ENCODE assay signal across 12 mouse cellular contexts in genomic region chr14:120287987-120288275, GRCm38 (mm10). TPM values are rescaled to one million over a fixed set of nuclear protein-coding genes. Genes with fewer than 3 reads are reported as not detected.
DNase-seq lines count a peak whose midpoint lies in the region; ATAC-seq and TF ChIP-seq lines count a peak whose summit lies in the region.
"Had no signal": no experiment of that assay in that cellular context is flagged by ENCODE, and none has a peak within 500 bp of the region (broad histone marks: within the 10 kb centered on the region; RNA-seq: fewer than 3 reads in every experiment).

No protein-coding gene starts in this region.

- H3K4me1 ChIP-seq in heart, embryonic 11.5 days (ENCODE audit: control insufficient read depth, insufficient read depth, low read length), result peaks cover 82% of the 10 kb centered on the region
- peaks cover 46% of the 10 kb centered on the region for H3K4me1 ChIP-seq in kidney, postnatal 0 days (replicated peaks; ENCODE audit: insufficient read depth, low read length)
- peaks cover 71% of the 10 kb centered on the region for H3K4me1 ChIP-seq in limb, embryonic 10.5 days

- H3K9me3 ChIP-seq in heart, embryonic 11.5 days (replicated peaks; ENCODE audit: control insufficient read depth, low read length), result no peaks in the 10 kb centered on the region
- H3K9me3 ChIP-seq in kidney, postnatal 0 days (replicated peaks; ENCODE audit: low read length), result no peaks in the 10 kb centered on the region
- H3K9me3 ChIP-seq in limb, embryonic 10.5 days (replicated peaks), result no peaks in the 10 kb centered on the region

- no peak for TF ChIP-seq CTCF in kidney, postnatal 0 days (IDR thresholded peaks at IDR 0.05; ENCODE audit: low read depth)

- ATAC-seq in heart, embryonic 11.5 days (replicated peaks; ENCODE audit: insufficient number of reproducible peaks, low FRiP score, low TSS enrichment), result no peak
- ATAC-seq in kidney, postnatal 0 days (replicated peaks; ENCODE audit: low FRiP score, low read depth), result no peak

- no peaks in the 10 kb centered on the region; the same call in 1 of the 2 replicates for H3K36me3 ChIP-seq in heart, embryonic 11.5 days (ENCODE audit: control insufficient read depth, insufficient read depth, low read length)
- H3K36me3 ChIP-seq in kidney, postnatal 0 days (ENCODE audit: insufficient read depth, low read length), result peaks cover 6% of the 10 kb centered on the region; the same call in 1 of the 2 replicates
- H3K36me3 ChIP-seq in limb, embryonic 10.5 days, result peaks cover 28% of the 10 kb centered on the region; the same call in 1 of the 2 replicates

- H3K4me3 ChIP-seq in heart, embryonic 11.5 days (ENCODE audit: low read depth, low read length), result no peak overlapping the region
- no peak overlapping the region for H3K4me3 ChIP-seq in kidney, postnatal 0 days (replicated peaks; ENCODE audit: low read depth, low read length)
- peak overlapping the region; percentile 31; the same call in 1 of the 2 replicates for H3K4me3 ChIP-seq in limb, embryonic 10.5 days

- H3K27ac ChIP-seq in heart, embryonic 11.5 days (ENCODE audit: low read depth, low read length), result peak overlapping the region; percentile 62
- H3K27ac ChIP-seq in kidney, postnatal 0 days, result peak overlapping the region; percentile 47; the same call in 1 of the 2 replicates
- peak overlapping the region; percentile 81 for H3K27ac ChIP-seq in limb, embryonic 10.5 days
- H3K27ac ChIP-seq: liver, embryonic 14.5 days had no signal

- DNase-seq in heart, adult 8-10 months (ENCODE audit: low spot score), result no peak
- no peak for DNase-seq in kidney, postnatal 0 days (ENCODE audit: low spot score)
- no peak for DNase-seq in kidney, postnatal 10 days
- DNase-seq in ZHBTc4 (ENCODE audit: low read depth, low spot score), result peak; percentile 32
- DNase-seq in limb, embryonic 10.5 days (ENCODE audit: low spot score), result no peak
- DNase-seq in B cell, adult 2 months, result no peak
- DNase-seq in right cerebral cortex, postnatal 36 days (ENCODE audit: low spot score in 2 of 2), result no peak
- DNase-seq: gastrocnemius, postnatal 14 days; midbrain, embryonic 14.5 days; thymus, postnatal 14 days had no signal

- peak overlapping the region; percentile 16; the same call in 1 of the 2 replicates for H3K4me2 ChIP-seq in heart, embryonic 11.5 days
- no peak overlapping the region for H3K4me2 ChIP-seq in kidney, postnatal 0 days (ENCODE audit: low read length)

- H3K27me3 ChIP-seq in heart, embryonic 11.5 days (ENCODE audit: control insufficient read depth, insufficient read depth, low read length), result no peaks in the 10 kb centered on the region
- no peaks in the 10 kb centered on the region for H3K27me3 ChIP-seq in kidney, postnatal 0 days (ENCODE audit: insufficient read depth, low read length)
- no peaks in the 10 kb centered on the region for H3K27me3 ChIP-seq in limb, embryonic 10.5 days (ENCODE audit: low read depth, poor library complexity, severe bottlenecking)

- peak overlapping the region; percentile 43; the same call in 1 of the 2 replicates for H3K9ac ChIP-seq in heart, embryonic 11.5 days (ENCODE audit: low read depth, low read length)
- no peak overlapping the region for H3K9ac ChIP-seq in kidney, postnatal 0 days (ENCODE audit: low read depth, low read length)
- H3K9ac ChIP-seq: liver, embryonic 14.5 days had no signal

RNA-seq across cellular contexts. Expression of gene Mbnl2, which starts 12.5 kb away (rescaled TPM):
- 107 and 126 TPM in 2 replicates for polyA plus RNA-seq in heart, embryonic 11.5 days (2014; fragmentation: Nextera tagmentation; extraction: Ambion mirVana)
- 100 to 1,000 TPM; 236 to 260 (median 252) TPM for total RNA-seq in heart, adult 8-10 months (2022)
- 119 and 122 TPM in 2 replicates for polyA plus RNA-seq in kidney, postnatal 0 days (2015; fragmentation: Nextera tagmentation; extraction: Ambion mirVana)
- polyA plus RNA-seq in limb, embryonic 10.5 days (2016; fragmentation: Nextera tagmentation; extraction: Ambion mirVana), result 33.8 and 45.5 TPM in 2 replicates
